Mouse (Mus musculus) 3T3-L1 (cell line): ENCODE measurements at regions not wholly inside any gene's neighbourhood (a gene's known extent, or its start where the extent isn't known, plus 50 kb on each side); places are given as distances from the start of the nearest gene placed in this dataset.

ENCODE experiments used
- DNase-seq: peaks from one replicate; pipeline ENCODE4 v3.0.0-alpha.2; 2015; ENCODE audit warnings: low read depth, low spot score

GRCm38 (mm10) chr17:51683318-51683717 lies 149.8 kb downstream of the Satb1 start:
- no peak for DNase-seq

GRCm38 (mm10) chr17:51682368-51682767 lies 150.7 kb downstream of the Satb1 start:
- DNase-seq, result no peak

GRCm38 (mm10) chr17:51677451-51677850 lies 155.6 kb downstream of the Satb1 start:
- no peak for DNase-seq

GRCm38 (mm10) chr17:51658408-51658807 lies 174.7 kb downstream of the Satb1 start:
- DNase-seq, result no peak

- DNase-seq, result no peak
These were observed 179.2 kb downstream of the Satb1 start for GRCm38 (mm10) chr17:51653881-51654280.

- no peak for DNase-seq
These were observed 181.2 kb downstream of the Satb1 start for GRCm38 (mm10) chr17:51651880-51652279.

- no peak for DNase-seq
These were observed 183.8 kb downstream of the Satb1 start for GRCm38 (mm10) chr17:51649213-51649815.

GRCm38 (mm10) chr17:51646416-51646815 lies 186.7 kb downstream of the Satb1 start:
- no peak for DNase-seq

GRCm38 (mm10) chr17:51645866-51646265 lies 187.2 kb downstream of the Satb1 start:
- no peak for DNase-seq

GRCm38 (mm10) chr17:51642682-51643081 lies 190.4 kb downstream of the Satb1 start:
- DNase-seq, result no peak

GRCm38 (mm10) chr17:51635913-51636312 lies 197.2 kb downstream of the Satb1 start:
- no peak for DNase-seq

GRCm38 (mm10) chr17:51631574-51631973 lies 201.5 kb downstream of the Satb1 start:
- DNase-seq, result no peak

- DNase-seq, result no peak
These were observed 212.6 kb downstream of the Satb1 start for GRCm38 (mm10) chr17:51620528-51620927.

- DNase-seq, result no peak
These were observed 247.8 kb downstream of the Satb1 start for GRCm38 (mm10) chr17:51585263-51585662.

GRCm38 (mm10) chr17:51583984-51584880 lies 248.9 kb downstream of the Satb1 start:
- no peak for DNase-seq

GRCm38 (mm10) chr17:51583277-51583676 lies 249.8 kb downstream of the Satb1 start:
- DNase-seq, result no peak

- no peak for DNase-seq
These were observed 277.2 kb downstream of the Satb1 start for GRCm38 (mm10) chr17:51555854-51556253.

GRCm38 (mm10) chr17:51554446-51554845 lies 278.6 kb downstream of the Satb1 start:
- DNase-seq, result no peak

GRCm38 (mm10) chr17:51552277-51553015 lies 280.6 kb downstream of the Satb1 start:
- no peak for DNase-seq

GRCm38 (mm10) chr17:51546999-51547398 lies 286.1 kb downstream of the Satb1 start:
- no peak for DNase-seq

GRCm38 (mm10) chr17:51542544-51542943 lies 290.5 kb downstream of the Satb1 start:
- no peak for DNase-seq

- DNase-seq, result no peak
These were observed 298.4 kb downstream of the Satb1 start for GRCm38 (mm10) chr17:51534678-51535077.
